Mouse (Mus musculus) midbrain, embryonic 14.5 days (tissue): ENCODE measurements around the gene Tomm40l. TPM values are rescaled to one million over a fixed set of nuclear protein-coding genes. Genes with fewer than 3 reads are reported as not detected.

Experiments used
- ATAC-seq: fragments of 200-750 bp; cut with Nextera tagmentation; 2 replicates; pipeline ENCODE4 v1.8.0; 2017; ENCODE audit warnings: moderate number of reproducible peaks, moderate library complexity; ENCODE audit not compliant: low FRiP score, low TSS enrichment
- DNase-seq: peaks from one replicate; pipeline ENCODE4 v3.0.0-alpha.2; 2015
- H3K27ac ChIP-seq: fragments of 300-500 bp; sonication (generic); replicated peaks from 2 replicates; pipeline ENCODE4 v1.5.1; 2014; ENCODE audit warnings: mild to moderate bottlenecking, low read depth, low read length, moderate library complexity
- H3K27me3 ChIP-seq: fragments of 300-500 bp; sonication (generic); 2 replicates; pipeline ENCODE4 v1.6.1; 2014; ENCODE audit warnings: low read length, control low read depth, mixed read lengths; ENCODE audit not compliant: control insufficient read depth, insufficient read depth
- H3K36me3 ChIP-seq: fragments of 300-500 bp; sonication (generic); 2 replicates; pipeline ENCODE4 v1.6.1; 2014; ENCODE audit warnings: low read length, control low read depth; ENCODE audit not compliant: control insufficient read depth, insufficient read depth
- H3K4me1 ChIP-seq: fragments of 300-500 bp; sonication (generic); 2 replicates; pipeline ENCODE4 v1.6.1; 2014; ENCODE audit warnings: mild to moderate bottlenecking, antibody characterized with exemption, low read length, control low read depth; ENCODE audit not compliant: control insufficient read depth, insufficient read depth
- H3K4me2 ChIP-seq: fragments of 300-500 bp; sonication (generic); 2 replicates; pipeline ENCODE4 v1.6.1; 2014; ENCODE audit warnings: mild to moderate bottlenecking, low read length, moderate library complexity
- H3K4me3 ChIP-seq: fragments of 300-500 bp; sonication (generic); replicated peaks from 2 replicates; pipeline ENCODE4 v1.5.1; 2014; ENCODE audit warnings: low read depth, low read length
- H3K9ac ChIP-seq: fragments of 300-500 bp; sonication (generic); replicated peaks from 2 replicates; pipeline ENCODE4 v1.6.1; 2014; ENCODE audit warnings: mild to moderate bottlenecking, low read length, moderate library complexity
- H3K9me3 ChIP-seq: fragments of 300-500 bp; sonication (generic); 2 replicates; pipeline ENCODE4 v1.6.1; 2016; ENCODE audit warnings: low read length, control low read depth, mixed read lengths; ENCODE audit not compliant: control insufficient read depth
- WGBS: fragments of 180-500 bp; shearing (Covaris S2); extraction: QIAGEN DNeasy Blood & Tissue Kit; methylation state at CpG from one replicate; pipeline ENCODE4 v1.1.7; 2014; 5-methylcytosine and 5-hydroxymethylcytosine counted together
- polyA plus RNA-seq: library from polyadenylated mRNA; unstranded; fragments of >200 nt; fragmentation: Nextera tagmentation; extraction: Ambion mirVana; gene quantifications from 2 replicates; pipeline ENCODE4 v1.2.1, GENCODE M21; 2014

Gene Tomm40l
- polyA plus RNA-seq, 1 experiment from 2014 or later: 35.3 TPM

- peaks cover 55% of the 10 kb centered on the region for H3K36me3 ChIP-seq
- no peak within 1 kb of the TSS for H3K4me2 ChIP-seq
- no peaks in the 10 kb centered on the region for H3K9me3 ChIP-seq
- 92% methylated on average over 14 of the region's 14 CpGs for WGBS
- H3K4me3 ChIP-seq: no peak within 1 kb of the TSS
- no peaks in the 10 kb centered on the region for H3K27me3 ChIP-seq
- H3K27ac ChIP-seq: no peak within 1 kb of the TSS
- ATAC-seq: no peak
- no peak within 1 kb of the TSS for H3K9ac ChIP-seq
- no peaks in the 10 kb centered on the region for H3K4me1 ChIP-seq
- no peak for DNase-seq
These were observed 11.8 kb upstream of the Tomm40l start, which contains the start of gene Fcer1g for GRCm38 (mm10) chr1:171234126-171234525. TSS of gene Fcer1g (minus strand) at chr1:171234365.

GRCm38 (mm10) chr1:171232800-171233730 is 10.8 kb upstream of the Tomm40l start:
- DNase-seq: no peak
- no peak overlapping the region for H3K4me3 ChIP-seq
- 85% methylated on average over 12 of the region's 12 CpGs for WGBS
- no peak overlapping the region for H3K27ac ChIP-seq
- H3K4me2 ChIP-seq: no peak overlapping the region
- no peak overlapping the region for H3K9ac ChIP-seq
- H3K36me3 ChIP-seq: peaks cover 45% of the 10 kb centered on the region
- no peaks in the 10 kb centered on the region for H3K9me3 ChIP-seq
- ATAC-seq: no peak
- no peaks in the 10 kb centered on the region for H3K4me1 ChIP-seq
- no peaks in the 10 kb centered on the region for H3K27me3 ChIP-seq

GRCm38 (mm10) chr1:171232348-171232747 is 10.0 kb upstream of the Tomm40l start:
- Histone ChIP-seq H3K27me3 (no peaks in the 10 kb centered on the region), H3K9ac (no peak overlapping the region), H3K9me3 (no peaks in the 10 kb centered on the region), H3K4me1 (no peaks in the 10 kb centered on the region), H3K4me2 (no peak overlapping the region), H3K4me3 (no peak overlapping the region), H3K27ac (no peak overlapping the region), H3K36me3 (peaks cover 38% of the 10 kb centered on the region)
- no peak for ATAC-seq
- DNase-seq: no peak
- 92% methylated on average over 5 of the region's 5 CpGs for WGBS

- Histone ChIP-seq H3K9ac (no peak overlapping the region), H3K27ac (no peak overlapping the region), H3K4me3 (no peak overlapping the region), H3K27me3 (no peaks in the 10 kb centered on the region), H3K36me3 (peaks cover 33% of the 10 kb centered on the region), H3K4me1 (no peaks in the 10 kb centered on the region), H3K4me2 (no peak overlapping the region), H3K9me3 (no peaks in the 10 kb centered on the region)
- DNase-seq: no peak
- no peak for ATAC-seq
- 76% methylated on average over 4 of the region's 4 CpGs for WGBS
These were observed 9.5 kb upstream of the Tomm40l start for GRCm38 (mm10) chr1:171231844-171232243.

GRCm38 (mm10) chr1:171230215-171230614 is 7.9 kb upstream of the Tomm40l start:
- WGBS: 65% methylated on average over 3 of the region's 3 CpGs
- H3K9me3 ChIP-seq: no peaks in the 10 kb centered on the region
- no peak for DNase-seq

GRCm38 (mm10) chr1:171229750-171230149 is 7.4 kb upstream of the Tomm40l start:
- Histone ChIP-seq H3K27ac (no peak overlapping the region), H3K9ac (no peak overlapping the region), H3K9me3 (no peaks in the 10 kb centered on the region), H3K4me2 (no peak overlapping the region), H3K4me1 (no peaks in the 10 kb centered on the region), H3K4me3 (no peak overlapping the region), H3K27me3 (no peaks in the 10 kb centered on the region), H3K36me3 (peaks cover 12% of the 10 kb centered on the region)
- 30% methylated on average over 6 of the region's 6 CpGs for WGBS
- ATAC-seq: no peak
- no peak for DNase-seq

More at GRCm38 (mm10) chr1:171230215-171230614, 7.9 kb upstream of the Tomm40l start:
- H3K27me3 ChIP-seq: no peaks in the 10 kb centered on the region
- no peak overlapping the region for H3K27ac ChIP-seq
- peaks cover 17% of the 10 kb centered on the region for H3K36me3 ChIP-seq
- no peak overlapping the region for H3K9ac ChIP-seq
- H3K4me2 ChIP-seq: no peak overlapping the region
- H3K4me1 ChIP-seq: no peaks in the 10 kb centered on the region
- ATAC-seq: no peak
- no peak overlapping the region for H3K4me3 ChIP-seq

- DNase-seq: no peak
- H3K4me1 ChIP-seq: no peaks in the 10 kb centered on the region
- no peak overlapping the region for H3K27ac ChIP-seq
- no peak overlapping the region for H3K9ac ChIP-seq
- no peaks in the 10 kb centered on the region for H3K27me3 ChIP-seq
- no peaks in the 10 kb centered on the region for H3K9me3 ChIP-seq
- H3K4me2 ChIP-seq: no peak overlapping the region
- H3K36me3 ChIP-seq: no peaks in the 10 kb centered on the region
- no peak overlapping the region for H3K4me3 ChIP-seq
- no peak for ATAC-seq
- WGBS: 79% methylated on average over 1 of the region's 1 CpGs
These were observed 5.6 kb upstream of the Tomm40l start for GRCm38 (mm10) chr1:171227879-171228278.

- Histone ChIP-seq H3K9me3 (no peaks in the 10 kb centered on the region), H3K36me3 (no peaks in the 10 kb centered on the region), H3K4me1 (peaks cover under 1% of the 10 kb centered on the region; the same call in 1 of the 2 replicates), H3K4me2 (no peak overlapping the region), H3K4me3 (no peak overlapping the region), H3K9ac (no peak overlapping the region), H3K27ac (no peak overlapping the region), H3K27me3 (no peaks in the 10 kb centered on the region)
- ATAC-seq (no peak), DNase-seq (no peak)
- WGBS: 52% methylated on average over 4 of the region's 4 CpGs
These were observed 4.5 kb upstream of the Tomm40l start for GRCm38 (mm10) chr1:171226780-171227179.

GRCm38 (mm10) chr1:171224857-171225256 is 2.5 kb upstream of the Tomm40l start, which contains the start of gene Apoa2:
TSS of gene Apoa2 (plus strand) at chr1:171225054.
- Histone ChIP-seq H3K36me3 (no peaks in the 10 kb centered on the region), H3K27ac (no peak within 1 kb of the TSS), H3K9me3 (no peaks in the 10 kb centered on the region), H3K9ac (no peak within 1 kb of the TSS), H3K4me3 (no peak within 1 kb of the TSS), H3K4me2 (no peak within 1 kb of the TSS), H3K4me1 (peaks cover 13% of the 10 kb centered on the region), H3K27me3 (no peaks in the 10 kb centered on the region)
- DNase-seq (no peak), ATAC-seq (no peak)
- 81% methylated on average over 5 of the region's 5 CpGs for WGBS
